Mouse (Mus musculus): ENCODE results near the gene Mrps31.

The Mrps31 gene

GRCm38 (mm10) chr8:22411282-22411702, at the start of gene Mrps31:
Gene Mrps31, plus strand, starts transcription at chr8:22411361.
- peak; percentile 90 for DNase-seq

GRCm38 (mm10) chr8:22376311-22376710, 34.9 kb upstream of the Mrps31 start:
- no peak for DNase-seq

GRCm38 (mm10) chr8:22376903-22377302, 34.3 kb upstream of the Mrps31 start:
- peak; percentile 72 for DNase-seq

- no peak for DNase-seq
Observed at GRCm38 (mm10) chr8:22380934-22381333, 30.2 kb upstream of the Mrps31 start.

GRCm38 (mm10) chr8:22382824-22383595, 28.2 kb upstream of the Mrps31 start:
- DNase-seq: no peak

GRCm38 (mm10) chr8:22385158-22385557, 26.0 kb upstream of the Mrps31 start:
- DNase-seq: no peak

- DNase-seq: no peak
Observed at GRCm38 (mm10) chr8:22389874-22390273, 21.3 kb upstream of the Mrps31 start.

- peak; percentile 65 for DNase-seq
Observed at GRCm38 (mm10) chr8:22390766-22391463, 20.2 kb upstream of the Mrps31 start.

GRCm38 (mm10) chr8:22394471-22394870, 16.7 kb upstream of the Mrps31 start:
- peak; percentile 67 for DNase-seq

GRCm38 (mm10) chr8:22395256-22395655, 15.9 kb upstream of the Mrps31 start:
- DNase-seq: no peak

GRCm38 (mm10) chr8:22397811-22398141, 13.4 kb upstream of the Mrps31 start:
- DNase-seq: no peak

GRCm38 (mm10) chr8:22398142-22398951, 12.8 kb upstream of the Mrps31 start, which contains the start of gene Slc25a15:
Gene Slc25a15, minus strand, starts transcription at chr8:22398597.
- DNase-seq: peak; percentile 95

- no peak for DNase-seq
Observed at GRCm38 (mm10) chr8:22399285-22399880, 11.8 kb upstream of the Mrps31 start.

- DNase-seq: no peak
Observed at GRCm38 (mm10) chr8:22400593-22400992, 10.6 kb upstream of the Mrps31 start.

GRCm38 (mm10) chr8:22403235-22403634, 7.9 kb upstream of the Mrps31 start:
- no peak for DNase-seq

GRCm38 (mm10) chr8:22405733-22406132, 5.4 kb upstream of the Mrps31 start:
- DNase-seq: no peak

- no peak for DNase-seq
Observed at GRCm38 (mm10) chr8:22410688-22411281, 376 bp upstream of the Mrps31 start.

- DNase-seq: no peak
Observed at GRCm38 (mm10) chr8:22411971-22412370, 810 bp downstream of the Mrps31 start.
